Mouse (Mus musculus): ENCODE results near the gene Dvl2.
A peak's percentile ranks its signal among the peaks of the same experiment; 100 is the strongest.
"Not testable (repeated sequence)": the region's sequence is repeated elsewhere in the genome, so short reads cannot be mapped to it uniquely, and the experiment has no call there.

Dvl2 gene

GRCm38 (mm10) chr11:70000396-70000898 lies at the start of gene Dvl2:
TSS of gene Dvl2 (plus strand) at chr11:70000595.
- DNase-seq (ENCODE audit: low read depth, low spot score), result peak; percentile 95

GRCm38 (mm10) chr11:69950807-69951459 lies 49.5 kb upstream of the Dvl2 start:
- no peak for DNase-seq (ENCODE audit: low read depth, low spot score)

DNA sequence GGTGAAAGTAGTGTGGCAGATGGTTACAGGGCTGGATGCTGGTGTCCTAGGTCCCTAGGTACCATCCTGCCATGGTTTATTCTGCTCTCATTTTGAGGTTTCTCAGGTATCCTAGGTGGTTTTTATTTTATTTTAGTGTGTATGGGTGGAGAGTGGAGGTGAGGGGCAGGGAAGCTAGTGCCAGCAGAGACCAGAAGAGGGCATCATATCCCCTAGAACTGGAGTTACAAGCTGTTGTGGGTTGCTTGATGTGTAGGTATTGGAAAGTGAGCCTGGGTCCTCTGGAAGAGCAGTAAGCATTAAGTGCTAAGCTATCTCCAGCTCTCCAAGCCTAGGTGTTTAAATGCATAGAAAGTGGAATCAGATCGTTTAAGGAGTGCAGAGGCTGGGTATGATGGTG lies 48.1 kb upstream of the Dvl2 start:
- no peak for DNase-seq (ENCODE audit: low read depth, low spot score)

DNA sequence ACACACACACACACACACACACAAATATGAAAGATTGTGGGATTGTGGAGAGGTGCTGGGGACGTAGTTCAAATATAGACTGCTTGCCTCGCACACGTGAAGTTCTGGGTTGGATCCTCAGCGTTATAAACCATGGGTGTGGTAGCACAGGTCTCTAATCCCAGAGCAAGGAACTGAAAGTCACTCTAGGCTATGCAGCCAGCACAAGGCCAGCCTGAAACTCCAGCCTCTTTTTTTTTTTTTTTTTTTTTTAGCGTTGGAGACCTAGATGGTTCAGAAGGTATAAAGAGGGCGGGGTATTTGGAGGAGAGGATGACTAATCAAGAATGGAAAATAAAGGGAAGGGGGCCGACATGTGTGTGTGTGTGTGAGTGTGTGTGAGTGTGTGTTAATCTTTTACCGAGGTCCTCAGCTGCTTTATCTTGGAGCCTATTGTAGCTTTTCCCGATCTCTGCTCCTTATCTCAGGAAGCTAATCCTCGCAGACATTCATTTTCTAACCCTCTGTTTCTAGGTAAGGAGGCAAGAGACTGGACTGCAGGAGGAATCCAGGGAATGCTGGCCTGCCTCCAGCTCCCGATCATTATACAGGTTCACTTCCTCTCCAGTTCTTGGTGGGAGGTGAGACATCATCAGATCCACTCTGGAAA lies 47.0 kb upstream of the Dvl2 start:
- DNase-seq (ENCODE audit: low read depth, low spot score), result no peak

GRCm38 (mm10) chr11:69955618-69956017 lies 44.8 kb upstream of the Dvl2 start:
- not testable (repeated sequence) for DNase-seq (ENCODE audit: low read depth, low spot score)

- DNase-seq (ENCODE audit: low read depth, low spot score), result no peak
Measured at GRCm38 (mm10) chr11:69956218-69956617, 44.2 kb upstream of the Dvl2 start.

- no peak for DNase-seq (ENCODE audit: low read depth, low spot score)
Measured at GRCm38 (mm10) chr11:69960616-69961015, 39.8 kb upstream of the Dvl2 start.

- no peak for DNase-seq (ENCODE audit: low read depth, low spot score)
Measured at GRCm38 (mm10) chr11:69961841-69962240, 38.6 kb upstream of the Dvl2 start.

GRCm38 (mm10) chr11:69964650-69965270 lies 35.6 kb upstream of the Dvl2 start, which contains the start of gene Cldn7:
TSS of gene Cldn7 (plus strand) at chr11:69964779.
- DNase-seq (ENCODE audit: low read depth, low spot score), result no peak

DNA sequence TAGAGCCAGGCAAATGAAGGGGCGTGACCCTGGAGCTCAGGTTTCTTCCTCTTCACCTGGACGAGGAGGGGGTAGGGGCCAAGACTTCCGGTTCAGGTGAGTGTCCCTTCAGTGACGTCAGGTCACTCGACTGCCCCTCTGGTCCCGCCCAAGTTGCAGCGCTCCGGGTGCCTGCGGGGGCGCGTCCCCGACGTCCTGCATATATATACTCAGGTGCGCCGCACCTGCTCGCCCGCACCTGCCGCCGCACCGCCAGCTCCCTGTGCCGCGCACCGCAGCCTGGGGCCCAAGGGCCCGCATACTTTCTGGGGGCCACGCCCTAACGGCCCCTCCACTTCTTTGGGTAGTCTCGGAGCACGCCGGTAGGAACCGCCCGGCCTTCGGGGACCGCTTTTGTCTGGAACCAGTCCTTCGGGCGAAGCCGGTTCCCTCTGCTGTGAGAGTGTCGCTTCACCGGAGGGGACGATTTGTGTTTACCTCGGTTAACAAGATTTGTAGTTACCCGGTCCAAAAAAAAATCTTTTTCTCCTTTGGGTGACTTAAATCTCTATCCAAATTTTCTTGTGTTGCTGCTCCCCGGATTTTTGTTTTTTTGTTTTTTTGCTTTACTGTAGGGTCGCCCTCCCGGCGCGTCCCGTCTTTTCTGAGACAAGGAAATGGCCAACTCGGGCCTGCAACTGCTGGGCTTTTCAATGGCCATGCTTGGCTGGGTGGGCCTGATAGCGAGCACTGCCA lies 35.0 kb upstream of the Dvl2 start:
- no peak for DNase-seq (ENCODE audit: low read depth, low spot score)

DNA sequence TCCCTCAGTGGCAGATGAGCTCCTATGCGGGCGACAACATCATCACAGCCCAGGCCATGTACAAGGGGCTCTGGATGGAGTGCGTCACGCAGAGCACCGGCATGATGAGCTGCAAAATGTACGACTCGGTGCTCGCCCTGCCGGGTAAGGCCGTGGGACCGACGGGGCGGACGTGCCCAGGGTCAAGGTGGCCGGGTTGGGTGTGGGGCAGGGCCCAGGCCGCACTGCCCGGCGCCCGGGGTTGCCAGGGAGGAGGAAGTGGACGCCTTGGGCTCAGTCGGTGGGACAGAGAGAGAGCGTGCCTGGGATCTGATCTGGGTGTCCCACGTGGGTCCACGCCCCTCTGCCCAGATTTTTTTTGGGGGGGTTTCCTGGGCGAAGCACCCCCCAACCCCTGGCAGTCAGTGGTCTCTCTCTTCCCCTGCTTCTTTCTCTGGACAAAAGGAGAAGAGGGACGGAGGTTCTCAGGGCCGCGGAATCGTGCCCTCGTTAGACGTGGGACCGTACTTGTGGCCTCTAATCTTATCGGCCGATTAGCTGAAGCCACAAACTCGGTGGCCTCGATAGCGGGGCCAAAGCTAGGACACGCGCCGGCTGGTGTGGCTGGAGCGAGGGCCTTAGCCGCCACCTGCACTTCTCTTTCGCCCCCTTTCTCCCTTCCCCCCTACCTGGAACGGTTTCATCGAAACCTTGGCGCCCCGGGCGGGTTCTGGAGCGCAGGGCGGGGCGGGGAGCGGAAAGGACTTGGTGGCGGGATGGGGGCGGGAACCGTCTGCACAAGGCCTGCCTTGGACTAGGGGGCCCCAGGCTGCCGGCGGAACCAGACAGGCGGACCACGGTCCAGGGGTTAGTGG lies 34.2 kb upstream of the Dvl2 start:
- DNase-seq (ENCODE audit: low read depth, low spot score), result no peak

DNA sequence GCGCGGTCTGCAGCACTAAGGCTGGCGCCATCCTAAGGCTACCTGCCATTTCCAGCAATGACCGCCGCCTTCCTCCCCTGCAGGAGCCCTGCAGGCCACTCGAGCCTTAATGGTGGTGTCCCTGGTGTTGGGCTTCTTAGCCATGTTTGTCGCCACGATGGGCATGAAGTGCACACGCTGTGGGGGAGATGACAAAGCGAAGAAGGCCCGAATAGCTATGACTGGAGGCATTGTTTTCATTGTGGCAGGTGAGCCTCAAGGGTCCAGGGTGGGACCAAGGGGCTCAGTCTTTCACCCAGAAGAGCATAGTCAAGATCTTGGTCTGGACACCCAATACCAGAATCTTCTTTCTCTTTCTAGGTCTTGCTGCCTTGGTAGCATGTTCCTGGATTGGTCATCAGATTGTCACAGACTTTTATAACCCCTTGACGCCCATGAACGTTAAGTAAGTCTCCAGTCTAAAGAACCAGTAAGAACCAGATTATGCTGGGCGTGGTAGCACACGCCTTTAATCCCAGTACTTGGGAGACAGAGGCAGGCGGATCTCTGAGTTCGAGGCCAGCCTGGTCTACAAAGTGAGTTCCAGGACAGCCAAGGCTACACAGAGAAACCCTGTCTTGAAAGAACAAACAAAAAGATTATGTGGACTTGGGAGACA lies 33.4 kb upstream of the Dvl2 start:
- no peak for DNase-seq (ENCODE audit: low read depth, low spot score)

GRCm38 (mm10) chr11:69968793-69969192 lies 31.6 kb upstream of the Dvl2 start:
- no peak for DNase-seq (ENCODE audit: low read depth, low spot score)

GRCm38 (mm10) chr11:69970222-69970621 lies 30.2 kb upstream of the Dvl2 start:
- DNase-seq (ENCODE audit: low read depth, low spot score), result no peak

DNA sequence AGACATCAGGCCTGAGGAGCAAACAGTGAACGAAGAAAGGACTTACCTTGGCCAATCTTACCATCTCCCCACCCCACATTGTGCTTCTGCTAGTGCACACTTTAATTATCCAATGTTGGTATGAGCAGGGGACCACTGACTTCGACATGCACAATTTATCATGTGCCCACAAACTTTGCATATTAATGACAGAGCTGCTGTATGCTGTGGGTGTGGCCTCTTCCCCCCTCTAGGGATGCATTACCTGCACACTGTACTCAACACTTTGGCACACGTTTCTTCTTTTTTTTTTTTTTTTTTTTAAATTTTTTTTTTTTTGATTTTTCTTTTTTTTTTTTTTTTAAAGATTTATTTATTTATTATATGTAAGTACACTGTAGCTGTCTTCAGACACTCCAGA lies 29.6 kb upstream of the Dvl2 start:
- DNase-seq (ENCODE audit: low read depth, low spot score), result no peak

GRCm38 (mm10) chr11:69974907-69975306 lies 25.5 kb upstream of the Dvl2 start:
- DNase-seq (ENCODE audit: low read depth, low spot score), result no peak

DNA sequence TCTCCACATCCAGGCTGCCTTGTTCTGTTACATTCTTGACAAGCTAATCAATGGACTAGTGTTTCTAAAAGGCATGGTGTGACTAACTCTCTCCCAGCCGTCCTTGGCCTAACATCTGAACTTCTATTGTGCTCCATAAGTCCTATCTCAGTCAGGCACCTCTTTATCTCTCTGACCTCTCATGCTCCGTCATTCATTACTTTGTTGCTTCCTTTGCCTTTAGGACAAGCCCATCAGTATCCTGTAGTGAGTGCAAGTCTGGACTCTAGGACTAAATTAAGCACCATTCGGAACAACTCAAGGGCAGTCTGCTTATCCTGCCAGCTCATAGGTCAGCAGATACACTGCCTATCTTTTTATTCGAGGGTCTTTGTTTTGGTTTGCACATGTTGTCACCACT lies 24.1 kb upstream of the Dvl2 start:
- no peak for DNase-seq (ENCODE audit: low read depth, low spot score)

- DNase-seq (ENCODE audit: low read depth, low spot score), result no peak
Measured at GRCm38 (mm10) chr11:69979827-69980195, 20.6 kb upstream of the Dvl2 start.

- peak; percentile 99 for DNase-seq (ENCODE audit: low read depth, low spot score)
Measured at GRCm38 (mm10) chr11:69980196-69981140, 19.9 kb upstream of the Dvl2 start.
